Mouse (Mus musculus): ENCODE measurements around the gene Prr15l.

Prr15l gene

DNA sequence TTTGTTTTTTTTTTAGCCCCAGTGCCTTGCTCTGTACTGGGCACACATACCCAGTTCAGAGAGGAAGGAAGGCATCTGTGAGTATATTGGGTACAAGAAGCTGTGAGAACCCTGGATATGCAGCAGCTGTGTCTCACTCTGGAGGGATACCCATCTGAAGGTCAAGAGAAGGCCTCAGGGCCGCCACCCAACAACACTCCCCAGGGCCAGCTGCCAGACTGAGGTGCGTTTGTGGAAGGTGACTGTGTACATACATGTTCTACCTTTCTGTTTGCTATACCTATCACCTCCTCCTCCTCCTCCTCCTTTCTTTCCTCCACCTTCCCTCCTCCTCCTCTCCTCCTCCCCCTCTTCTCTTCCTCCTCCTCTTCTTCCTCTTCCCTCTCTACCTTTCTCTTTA is at the start of gene Prr15l:
Gene Prr15l, plus strand, starts transcription at position 17 of the 400 bp plus-strand sequence.
- DNase-seq (ENCODE audit: low spot score in 2 of 2): no peak

DNA sequence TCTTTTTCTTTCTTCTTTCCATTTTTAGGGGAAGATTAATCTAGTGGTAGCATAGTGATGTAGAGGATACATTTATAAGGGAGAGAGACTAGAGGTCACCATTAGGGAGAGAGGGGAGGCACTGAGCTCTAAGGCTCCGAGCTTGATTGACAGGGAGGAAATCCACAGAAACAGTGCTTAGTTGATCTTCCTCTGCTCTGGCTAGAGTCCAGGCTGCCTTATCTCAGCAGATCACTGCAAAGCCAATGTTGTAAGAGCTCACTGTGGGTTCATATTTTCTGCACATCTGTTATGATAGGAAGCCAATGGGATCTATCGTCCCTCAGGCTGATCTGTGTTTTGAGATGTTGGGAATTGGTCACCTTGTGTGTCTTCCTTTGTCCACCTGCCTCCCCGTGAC is 49.2 kb upstream of the Prr15l start:
- no peak for DNase-seq (ENCODE audit: low spot score in 2 of 2)

DNA sequence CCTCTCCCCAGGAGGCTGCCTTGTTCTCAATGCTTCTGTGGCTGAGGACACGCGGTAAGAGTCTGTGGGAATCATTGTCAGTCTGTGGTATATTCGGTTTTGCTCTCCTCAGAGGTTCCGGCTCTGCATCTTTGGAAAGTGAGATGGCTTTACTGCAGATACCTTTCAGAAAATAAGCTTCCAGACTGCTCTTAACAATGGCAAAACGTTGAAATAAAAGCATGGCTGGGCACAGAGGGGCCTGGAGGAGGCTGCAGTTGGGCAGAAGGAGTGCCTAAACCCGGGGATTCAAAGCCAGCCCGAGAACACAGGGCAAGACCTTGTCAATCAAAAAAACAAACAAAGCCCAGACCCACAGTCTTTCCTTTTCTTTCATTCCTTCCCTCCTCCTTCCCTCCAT is 48.5 kb upstream of the Prr15l start:
- no peak for DNase-seq (ENCODE audit: low spot score in 2 of 2)

DNA sequence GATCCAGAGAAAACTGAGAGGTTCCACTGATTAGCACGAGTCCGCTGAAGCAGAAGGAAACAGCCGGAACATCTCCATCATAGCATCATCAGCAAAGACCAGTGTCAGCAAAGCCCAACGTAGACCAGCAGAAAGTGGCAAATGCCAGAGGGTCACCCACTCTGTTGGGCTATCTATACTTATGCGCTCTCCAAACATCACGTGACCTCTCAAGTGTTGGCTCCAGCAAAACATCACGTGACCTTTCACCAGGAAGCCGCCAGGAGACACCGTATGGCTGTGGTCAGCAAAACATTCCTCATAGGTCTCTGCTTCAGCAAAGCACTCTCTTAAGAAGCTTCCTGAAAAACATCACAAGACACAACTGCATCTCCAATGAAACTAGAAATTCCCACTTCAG is 47.6 kb upstream of the Prr15l start:
- no peak for DNase-seq (ENCODE audit: low spot score in 2 of 2)

DNA sequence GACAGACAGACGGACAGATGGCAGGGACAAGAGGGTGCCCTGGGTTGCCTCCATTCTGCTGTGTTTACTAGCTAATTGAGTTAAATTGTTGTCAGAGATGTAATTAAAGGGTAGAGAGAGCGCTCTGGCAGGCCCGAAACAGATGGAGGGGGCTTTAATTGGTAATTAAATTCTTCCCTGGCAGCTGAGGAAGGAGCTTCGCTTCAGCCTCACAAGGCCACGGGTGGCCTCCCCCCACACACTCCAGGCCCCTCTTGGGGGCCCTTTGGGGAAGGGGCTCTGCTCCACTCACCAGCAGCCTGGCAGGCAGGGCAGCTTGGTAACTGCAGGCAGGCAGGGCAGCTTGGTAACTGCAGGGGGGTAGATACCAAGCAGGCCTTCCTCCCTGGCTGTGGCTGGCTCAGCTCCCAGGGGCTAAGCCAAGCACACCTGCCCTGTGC is 42.0 kb upstream of the Prr15l start:
- no peak for DNase-seq (ENCODE audit: low spot score in 2 of 2)

DNA sequence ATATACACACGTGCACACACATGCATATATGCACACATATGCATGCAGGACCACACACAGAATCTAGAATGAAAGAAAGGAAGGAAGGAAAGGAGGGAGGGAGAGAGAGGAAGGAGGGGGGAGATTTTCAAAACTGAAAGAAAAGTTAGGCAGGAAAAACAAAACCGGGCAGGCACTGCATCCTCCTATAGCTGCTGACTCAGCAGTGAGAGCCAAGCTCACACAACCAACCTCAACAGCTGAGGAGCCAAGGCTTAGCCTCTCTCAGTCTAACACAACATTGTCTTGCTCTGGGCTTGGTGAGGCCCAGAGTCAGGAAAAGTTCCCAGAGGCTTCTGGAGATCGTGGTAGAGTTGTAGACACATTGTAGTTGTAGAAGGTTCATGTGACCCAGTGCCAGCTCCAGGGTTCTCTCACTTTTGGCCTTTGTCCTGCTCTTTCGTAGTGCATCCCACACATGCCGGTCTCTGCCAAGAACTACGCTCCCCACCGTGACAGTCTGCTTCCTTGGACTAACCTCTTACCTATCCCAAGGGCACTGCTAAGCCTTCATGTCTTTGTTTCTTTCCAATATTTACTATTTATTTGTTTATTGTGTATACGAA is 40.9 kb upstream of the Prr15l start:
- DNase-seq (ENCODE audit: low spot score in 2 of 2): no peak

DNA sequence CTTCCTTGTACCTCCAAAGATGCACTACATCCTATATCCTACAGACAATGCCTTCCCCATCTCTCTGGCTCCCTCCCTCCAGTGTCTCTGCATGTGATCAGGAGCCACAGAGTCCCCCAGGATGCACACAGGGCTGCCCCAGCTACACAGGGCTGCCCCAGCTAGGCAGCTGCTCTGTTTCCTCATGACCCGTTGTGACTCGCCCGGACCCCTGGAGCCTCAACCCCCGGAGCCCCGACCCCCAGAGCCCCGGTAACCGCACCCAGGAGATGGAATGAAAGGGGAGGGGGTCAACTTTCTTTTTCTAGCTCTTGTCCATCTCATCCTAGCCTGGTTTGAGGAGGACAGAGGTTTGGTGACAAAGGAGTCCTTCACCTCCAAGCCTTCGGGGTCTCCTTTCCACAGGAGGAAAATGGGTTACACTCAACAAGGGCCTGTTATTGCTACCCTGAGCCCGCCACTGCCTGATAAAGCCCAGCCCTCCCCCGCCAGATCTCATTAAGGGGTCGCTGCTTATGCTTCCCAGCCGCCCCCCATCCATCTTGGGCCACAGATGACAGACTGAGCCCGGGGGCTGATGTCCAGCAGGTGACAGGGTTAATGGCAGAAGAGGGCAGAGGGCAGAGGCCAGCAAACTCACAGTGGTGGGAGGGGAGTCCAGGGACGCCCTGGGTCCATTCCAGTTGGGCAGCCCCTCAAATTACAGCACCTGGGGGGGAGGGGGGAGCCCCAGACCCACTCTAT is 35.9 kb upstream of the Prr15l start:
- no peak for DNase-seq (ENCODE audit: low spot score in 2 of 2)

DNA sequence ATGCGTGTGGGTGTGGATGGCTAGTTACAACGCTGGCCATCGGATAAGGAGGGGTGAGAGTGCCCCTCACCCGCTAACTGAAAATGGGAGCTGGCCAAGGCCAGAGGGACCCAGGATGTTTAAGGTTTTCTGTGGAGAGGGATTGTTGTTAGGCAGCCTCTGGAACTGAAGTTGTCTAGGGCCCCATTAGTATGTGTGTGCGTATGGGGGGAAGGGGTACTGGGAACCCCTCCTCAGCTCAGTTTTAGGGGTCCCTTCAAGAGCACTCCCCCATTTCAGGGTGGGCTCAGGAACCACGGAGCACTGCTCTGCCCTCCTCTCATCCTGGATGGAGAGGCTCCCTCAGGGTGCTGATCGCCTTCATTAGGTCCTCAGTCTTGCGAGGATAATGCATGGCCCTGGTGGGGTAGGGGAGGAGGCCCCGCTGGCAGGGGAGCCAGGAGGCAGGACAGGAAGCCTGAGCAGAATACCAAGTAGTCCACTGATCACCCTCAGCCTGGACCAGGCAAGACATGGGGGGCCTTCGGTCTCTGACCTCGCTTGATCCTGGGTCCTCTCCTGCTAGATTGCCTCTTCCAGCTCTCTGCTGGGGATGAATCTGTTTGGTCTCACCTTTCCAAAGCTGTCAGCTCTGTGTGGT is 34.6 kb upstream of the Prr15l start:
- DNase-seq (ENCODE audit: low spot score in 2 of 2): no peak

DNA sequence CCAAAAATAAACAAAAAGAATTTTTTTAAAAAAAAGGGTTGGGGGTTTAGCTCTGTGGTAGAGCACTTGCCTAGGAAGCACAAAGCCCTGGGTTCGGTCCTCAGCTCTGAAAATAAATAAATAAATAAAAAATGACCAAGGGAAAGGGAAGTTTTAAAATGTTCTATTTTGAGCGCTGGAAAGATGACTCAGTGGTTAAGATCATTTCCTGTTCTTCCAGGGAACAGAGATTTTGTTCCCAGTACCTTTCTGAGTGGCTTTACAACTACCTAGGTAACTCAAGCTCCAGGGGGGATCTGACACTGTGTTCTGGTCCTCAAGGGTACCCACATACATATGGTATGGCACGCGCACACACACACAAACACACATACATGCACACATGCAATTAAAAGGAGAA is 32.0 kb upstream of the Prr15l start:
- DNase-seq (ENCODE audit: low spot score in 2 of 2): no peak

DNA sequence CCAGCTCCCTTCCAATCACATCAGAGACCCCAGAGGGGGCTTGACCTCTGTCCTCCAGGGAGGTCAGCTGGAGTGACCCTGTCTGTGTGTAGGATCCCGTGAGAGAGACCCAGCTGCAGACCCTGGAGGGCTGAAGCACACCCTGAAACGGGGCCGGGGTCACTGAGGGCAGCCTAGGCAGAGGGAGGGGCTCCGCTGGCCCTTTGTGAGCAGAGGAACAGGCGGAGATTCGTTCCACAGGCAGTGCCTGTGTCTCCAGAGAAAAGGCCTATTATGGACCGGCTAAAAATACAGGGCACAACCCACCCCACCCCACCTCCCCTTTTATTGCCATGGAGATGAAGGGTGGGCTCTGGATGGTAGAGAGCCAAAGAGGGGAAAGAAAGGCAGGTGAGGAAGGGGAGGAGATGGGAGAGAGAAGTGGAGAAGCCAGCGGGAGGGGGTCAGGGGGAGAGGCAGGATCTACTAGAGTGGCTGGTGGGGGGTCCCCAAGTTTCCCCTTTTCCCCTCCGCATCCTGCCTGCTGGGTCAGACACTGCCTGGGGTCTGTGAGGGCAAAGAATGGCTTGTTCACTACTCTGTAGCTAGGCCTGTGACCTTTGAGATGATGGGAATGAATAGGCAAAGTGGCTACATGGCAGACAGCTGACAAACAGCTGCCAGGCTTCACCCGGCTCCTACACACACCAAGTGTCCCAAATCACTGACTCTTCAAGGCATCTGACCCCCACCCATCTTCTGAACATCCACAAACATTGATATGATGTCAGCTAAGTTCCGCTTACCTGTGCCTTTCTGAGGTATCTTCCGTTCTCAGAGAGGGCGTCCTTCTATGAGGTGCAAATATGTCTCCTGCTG is 28.2 kb upstream of the Prr15l start:
- no peak for DNase-seq (ENCODE audit: low spot score in 2 of 2)

DNA sequence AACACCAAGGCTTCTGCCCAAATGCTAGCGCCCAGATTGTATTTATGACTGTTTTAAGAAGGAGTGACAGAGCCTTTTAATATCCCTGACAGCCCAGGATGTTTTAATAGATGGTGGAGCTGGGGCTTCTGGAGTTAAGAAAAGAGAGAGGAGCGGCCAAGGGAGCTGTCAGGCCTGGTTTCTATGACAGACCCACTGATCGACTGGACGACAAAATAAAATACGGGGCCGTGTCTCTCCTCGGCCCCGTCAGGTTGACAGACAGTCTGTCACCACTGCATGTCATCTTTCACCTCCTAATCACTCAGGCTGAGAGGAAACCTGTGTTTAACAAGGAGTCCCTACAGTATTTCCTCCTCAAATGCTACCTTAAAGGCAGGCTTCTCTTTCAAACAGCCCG is 26.6 kb upstream of the Prr15l start:
- DNase-seq (ENCODE audit: low spot score in 2 of 2): no peak

DNA sequence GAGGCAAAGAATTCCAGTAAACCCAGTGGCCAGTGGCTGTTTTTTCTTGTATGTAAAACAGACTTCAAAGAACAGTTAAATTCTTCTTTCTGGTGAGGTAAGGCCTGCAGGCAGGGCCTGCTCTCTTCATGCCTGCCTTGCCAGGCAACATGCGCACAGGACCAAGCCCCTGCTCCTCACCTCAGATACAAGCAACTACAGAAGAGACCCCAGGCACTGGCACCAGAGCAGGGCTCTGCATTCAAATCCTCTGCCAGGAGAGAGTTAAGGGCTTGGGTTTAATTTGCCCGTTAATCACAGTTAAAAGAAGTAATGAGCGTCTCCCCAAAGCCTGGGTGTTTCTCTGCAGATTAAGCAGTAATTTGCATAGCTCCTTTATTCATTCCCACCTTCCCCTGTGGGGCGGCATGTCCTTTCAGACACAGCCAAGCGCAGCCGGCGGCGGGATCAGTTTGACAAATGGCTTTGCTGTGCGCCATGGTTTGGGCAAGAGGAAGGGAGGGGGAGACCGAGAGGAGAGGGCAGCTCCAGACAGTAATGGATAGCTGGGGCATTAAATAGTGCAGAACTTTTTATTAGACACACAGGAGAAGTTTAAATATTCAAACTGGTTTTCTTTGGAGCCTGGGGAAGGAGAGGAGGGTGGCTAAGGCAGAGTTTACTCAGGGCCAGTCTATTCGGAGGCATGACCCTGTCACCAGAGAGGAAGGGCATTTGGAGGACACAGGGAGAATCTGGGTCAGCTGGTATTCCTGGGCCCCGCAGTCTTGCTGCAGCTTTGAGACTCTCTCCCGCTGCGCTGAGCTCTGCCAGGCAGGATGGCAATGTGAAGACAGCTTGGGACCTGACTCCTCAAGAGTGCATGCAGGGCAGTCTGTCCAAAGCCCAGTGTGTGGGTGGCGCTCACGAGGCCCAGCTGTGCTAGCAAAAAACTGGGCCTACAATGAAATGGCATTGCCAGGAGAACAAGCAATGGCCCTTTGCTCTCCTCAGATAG is 25.0 kb upstream of the Prr15l start:
- no peak for DNase-seq (ENCODE audit: low spot score in 2 of 2)

DNA sequence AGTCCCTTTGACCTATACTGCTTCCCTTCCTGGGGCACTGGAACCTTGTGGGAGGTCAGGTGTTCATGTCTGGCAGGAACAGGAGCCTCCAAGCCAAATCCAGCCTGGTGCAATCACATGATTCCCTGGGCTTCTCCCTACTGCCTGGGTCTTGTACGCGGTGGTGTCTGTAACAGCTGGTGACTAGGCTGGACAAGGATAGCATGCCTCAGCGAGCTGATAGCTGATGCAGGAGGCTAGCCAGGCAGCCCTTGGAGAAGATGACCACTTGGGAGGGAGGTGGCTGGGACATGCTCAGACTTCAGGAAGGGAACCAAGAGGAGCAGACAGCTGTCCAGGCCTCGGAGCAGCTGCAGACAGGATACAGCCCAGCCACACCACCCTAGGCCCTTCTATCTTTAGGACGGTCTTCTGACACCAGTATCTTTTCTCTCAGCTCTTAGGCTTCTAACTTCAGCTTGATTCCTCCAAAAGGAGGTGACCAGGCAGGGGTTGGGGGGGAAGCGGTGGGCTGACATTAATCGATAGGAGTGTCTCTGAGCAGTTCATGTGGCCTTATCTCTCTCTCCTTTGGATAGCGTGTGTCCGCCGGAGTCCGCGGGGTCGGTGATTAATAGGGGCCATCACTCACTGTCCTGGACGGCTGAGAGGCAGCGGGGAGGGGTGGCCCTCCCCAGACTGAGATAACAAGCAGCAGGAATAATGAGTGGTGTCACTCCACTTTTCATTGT is 21.3 kb upstream of the Prr15l start:
- DNase-seq (ENCODE audit: low spot score in 2 of 2): no peak

DNA sequence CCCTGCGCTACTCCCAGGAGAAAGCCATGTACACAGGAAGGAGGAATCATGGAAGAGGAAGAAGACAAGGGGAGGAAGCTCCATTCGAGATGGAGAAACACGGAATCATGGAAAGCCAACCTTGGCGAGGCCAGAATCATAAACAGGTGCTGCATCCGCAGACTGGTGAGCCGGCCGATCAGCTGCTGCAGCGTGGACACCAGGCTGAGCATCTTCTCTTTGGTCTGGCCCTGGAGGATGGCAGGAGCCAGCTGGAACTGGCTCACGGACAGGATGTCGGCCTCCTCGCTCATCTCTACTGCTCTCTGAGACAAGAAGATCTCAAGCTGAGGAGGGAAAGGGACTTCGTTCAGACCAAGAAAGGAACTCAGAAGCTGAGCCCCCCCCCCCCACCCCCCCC is 19.3 kb upstream of the Prr15l start:
- DNase-seq (ENCODE audit: low spot score in 2 of 2): no peak

DNA sequence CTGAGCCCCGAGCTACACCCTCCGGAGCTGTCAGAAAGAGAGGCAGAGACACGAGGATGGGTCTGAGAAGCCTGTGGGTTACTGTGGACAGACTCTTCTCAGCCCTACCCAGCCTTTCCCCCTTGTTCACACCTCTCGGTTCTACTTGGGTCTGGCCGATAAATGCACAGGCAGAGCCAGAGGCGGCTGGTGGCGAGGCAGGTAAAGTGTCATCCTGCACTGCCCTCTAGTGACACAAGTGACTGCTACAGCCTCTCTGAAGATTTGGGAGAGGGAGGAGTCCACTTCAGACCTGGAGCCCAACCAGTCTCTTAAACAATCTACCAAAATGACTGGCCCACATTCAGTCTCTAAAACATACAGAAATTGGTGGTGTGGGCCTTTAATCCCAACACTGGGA is 17.9 kb upstream of the Prr15l start:
- DNase-seq (ENCODE audit: low spot score in 2 of 2): peak; percentile 66 to 70

DNA sequence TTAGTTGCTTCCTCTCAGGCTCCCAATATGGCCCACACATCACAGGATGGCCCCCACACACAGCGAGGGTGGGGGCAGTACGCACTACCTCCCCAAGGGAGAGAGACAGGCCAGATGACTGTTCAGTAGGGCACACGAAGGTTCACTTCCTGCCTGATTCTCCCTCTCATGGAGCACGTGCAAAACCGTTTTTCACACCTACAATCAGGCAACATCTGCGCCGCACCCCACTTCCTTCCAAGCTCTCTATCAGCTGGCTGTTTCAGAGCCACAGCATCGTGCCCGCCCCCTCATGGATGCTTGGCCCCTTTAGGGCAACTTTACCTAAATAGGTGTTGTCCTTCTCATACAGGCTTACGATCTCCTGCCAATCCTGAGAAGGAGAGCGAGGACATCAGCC is 15.2 kb upstream of the Prr15l start:
- DNase-seq (ENCODE audit: low spot score in 2 of 2): no peak

DNA sequence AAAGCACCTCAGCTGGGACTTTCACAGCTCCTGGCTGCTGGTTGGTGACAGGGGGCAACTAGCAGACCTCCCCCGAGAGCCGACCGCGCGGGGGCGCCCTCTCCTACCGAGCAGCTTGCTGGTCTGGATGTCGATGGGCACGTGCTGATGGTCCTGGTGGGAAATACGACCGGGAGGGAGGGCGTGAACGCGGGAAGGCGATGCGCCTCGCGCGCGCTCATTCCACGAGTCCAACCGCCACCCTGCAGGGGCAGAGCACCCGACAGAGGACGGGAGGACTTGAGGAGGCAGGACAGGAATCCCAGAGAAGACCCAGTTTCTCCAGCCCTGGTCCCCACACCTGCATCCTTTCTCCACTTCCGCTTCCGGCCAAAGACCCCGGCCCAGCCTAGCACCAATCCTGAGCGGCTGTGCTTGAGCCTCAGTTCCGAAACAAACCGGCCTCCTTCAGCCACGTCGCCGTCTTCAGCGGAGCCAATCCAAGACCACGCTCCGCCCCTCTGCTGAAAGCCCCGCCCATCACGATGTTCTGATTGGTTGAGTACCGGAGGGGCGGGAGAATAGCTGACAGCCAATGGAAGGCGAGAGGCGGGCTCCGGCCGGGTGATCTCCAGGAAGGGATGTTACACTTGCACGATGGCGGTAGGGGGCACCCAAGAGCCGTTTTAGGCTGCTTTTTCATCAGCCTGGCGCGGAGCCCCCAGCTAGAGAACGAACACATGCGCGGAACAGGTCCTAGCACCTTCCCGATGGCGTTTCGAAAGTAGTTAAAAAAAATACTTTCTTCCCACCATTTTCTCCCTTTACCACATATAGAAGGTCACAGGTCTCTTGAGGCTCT is 11.6 kb upstream of the Prr15l start, which contains the start of gene Cdk5rap3:
Gene Cdk5rap3, minus strand, starts transcription at position 453 of the 841 bp plus-strand sequence.
- peak; percentile 99 for DNase-seq (ENCODE audit: low spot score in 2 of 2)

DNA sequence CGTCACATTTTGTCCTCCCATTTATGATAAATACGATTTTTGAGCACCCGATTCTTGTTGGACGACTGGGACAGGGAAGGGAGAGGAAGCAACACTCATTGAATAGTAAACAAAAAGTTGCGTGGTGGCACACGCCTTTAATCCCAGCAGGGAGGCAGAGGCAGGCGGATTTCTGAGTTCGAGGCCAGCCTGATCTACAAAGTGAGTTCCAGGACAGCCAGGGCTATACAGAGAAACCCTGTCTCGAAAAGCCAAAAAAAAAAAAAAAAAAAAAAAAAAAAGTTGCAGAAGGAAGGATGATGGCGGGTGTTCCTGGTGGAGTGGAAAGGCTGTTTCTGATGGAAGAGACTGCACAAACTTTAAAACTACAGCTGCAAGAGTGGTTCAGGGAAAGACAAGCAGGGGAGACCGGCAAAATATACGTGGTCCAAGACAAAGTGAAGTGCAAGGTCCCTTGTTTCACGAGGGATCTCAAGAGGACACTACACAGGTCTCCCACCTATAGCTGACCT is 11.0 kb upstream of the Prr15l start:
- no peak for DNase-seq (ENCODE audit: low spot score in 2 of 2)

DNA sequence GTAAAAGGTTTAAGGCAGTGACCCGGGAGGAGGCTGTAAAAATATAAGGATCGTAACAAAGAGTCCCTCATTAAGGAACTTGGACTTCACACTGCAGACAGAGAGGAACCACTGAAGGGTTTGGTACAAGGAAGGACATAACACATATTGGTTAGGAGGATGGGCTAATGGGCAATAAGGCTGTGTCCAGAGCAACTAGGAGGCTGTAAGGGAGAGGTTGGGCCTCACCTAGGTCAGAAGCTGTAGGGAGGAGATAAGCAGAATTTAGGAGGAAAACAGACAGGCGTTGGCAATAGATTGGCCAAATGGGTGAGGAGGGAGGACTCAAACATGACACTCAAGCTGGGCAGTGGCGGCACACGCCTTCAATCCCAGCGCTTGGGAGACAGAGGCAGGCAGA is 10.5 kb upstream of the Prr15l start:
- no peak for DNase-seq (ENCODE audit: low spot score in 2 of 2)

Data from urinary bladder, postnatal 36 days (tissue).